Mouse (Mus musculus) CH12.LX (cell line): ENCODE measurements at regions not wholly inside any gene's neighbourhood (a gene's known extent, or its start where the extent isn't known, plus 50 kb on each side); places are given as distances from the start of the nearest gene placed in this dataset.

Source experiments
- DNase-seq: peaks from one replicate; pipeline ENCODE4 v3.0.0-alpha.2; 2013; ENCODE audit errors: extremely low read depth
- H3K27ac ChIP-seq: 2 replicates; pipeline ENCODE4 v1.5.1; 2012; ENCODE audit warnings: low read depth, mild to moderate bottlenecking, control low read depth, moderate library complexity; ENCODE audit not compliant: insufficient read depth
- H3K27me3 ChIP-seq: replicated peaks from 2 replicates; pipeline ENCODE3; 2012; ENCODE audit warnings: inconsistent platforms
- H3K36me3 ChIP-seq, 2 experiments: replicated peaks in 1 of 2; 2 replicates each; pipeline versions ENCODE3 to v1.6.1; 2012; ENCODE audit warnings: inconsistent platforms in 1 of 2, low read length in 1 of 2, mild to moderate bottlenecking in 1 of 2, mixed read lengths in 1 of 2, moderate library complexity in 1 of 2; ENCODE audit not compliant: control insufficient read depth in 1 of 2, insufficient read depth in 1 of 2
- H3K4me1 ChIP-seq, 2 experiments: 2 replicates each; pipeline ENCODE4 v1.6.1; 2012; ENCODE audit warnings: inconsistent platforms in 1 of 2, moderate library complexity in 1 of 2; ENCODE audit not compliant: insufficient read depth in 2 of 2, control insufficient read depth in 1 of 2
- H3K4me2 ChIP-seq: 2 replicates; pipeline ENCODE4 v1.6.1; 2012; ENCODE audit warnings: low read depth, mild to moderate bottlenecking, control low read depth; ENCODE audit not compliant: poor library complexity, insufficient read depth, severe bottlenecking
- H3K4me3 ChIP-seq, 3 experiments: fragments of 150-350 bp in 1 of 3; sonication (generic) in 1 of 3; replicated peaks in 1 of 3; 2 replicates each; pipeline versions ENCODE3 to v1.5.1; 2011 to 2012; ENCODE audit warnings: low read depth in 2 of 3, low read length in 2 of 3, mild to moderate bottlenecking in 2 of 3, moderate library complexity in 2 of 3, control low read depth in 1 of 3, improper control_type of control experiment in 1 of 3, inconsistent platforms in 1 of 3, mixed read lengths in 1 of 3; ENCODE audit not compliant: poor library complexity in 1 of 3
- H3K79me2 ChIP-seq: replicated peaks from 2 replicates; pipeline ENCODE4 v1.6.1; 2012; ENCODE audit warnings: mild to moderate bottlenecking, moderate library complexity; ENCODE audit not compliant: control insufficient read depth, poor library complexity, insufficient read depth, severe bottlenecking; ENCODE audit errors: extremely low read depth
- H3K9ac ChIP-seq: 2 replicates; pipeline ENCODE4 v1.6.1; 2012; ENCODE audit warnings: low read depth, mild to moderate bottlenecking, control low read depth, moderate library complexity; ENCODE audit not compliant: insufficient read depth
- H3K9me3 ChIP-seq: replicated peaks from 2 replicates; pipeline ENCODE3; 2012; ENCODE audit warnings: low read length, inconsistent platforms, mixed read lengths
- CHD2 ChIP-seq: IDR thresholded peaks from 2 replicates; pipeline ENCODE4 v1.6.1; 2011; ENCODE audit warnings: low read length, improper control_type of control experiment
- CTCF ChIP-seq, 2 experiments: IDR thresholded peaks in 1 of 2; conservative IDR thresholded peaks in 1 of 2; 2 replicates each; pipeline ENCODE4 v1.5.1; 2011 to 2012; ENCODE audit warnings: low read depth in 2 of 2, low read length in 2 of 2, improper control_type of control experiment in 1 of 2, inconsistent platforms in 1 of 2, mild to moderate bottlenecking in 1 of 2, moderate library complexity in 1 of 2
- ELF1 ChIP-seq: IDR thresholded peaks from 2 replicates; pipeline ENCODE4 v1.6.1; 2014; ENCODE audit warnings: low read depth, mild to moderate bottlenecking, inconsistent platforms, low read length, improper control_type of control experiment
- EP300 ChIP-seq: IDR thresholded peaks from 2 replicates; pipeline ENCODE4 v1.6.1; 2011; ENCODE audit warnings: low read length, improper control_type of control experiment
- ETS1 ChIP-seq: conservative IDR thresholded peaks from 2 replicates; pipeline ENCODE4 v1.6.1; 2012; ENCODE audit warnings: low read depth, mild to moderate bottlenecking, inconsistent platforms, low read length, improper control_type of control experiment, moderate library complexity
- HCFC1 ChIP-seq: IDR thresholded peaks from 2 replicates; pipeline ENCODE4 v1.6.1; 2012; ENCODE audit warnings: low read depth, mild to moderate bottlenecking, inconsistent platforms, low read length, improper control_type of control experiment
- IRF4 ChIP-seq: IDR thresholded peaks from 2 replicates; pipeline ENCODE4 v1.6.1; 2014; ENCODE audit warnings: low read depth, mild to moderate bottlenecking, inconsistent platforms, low read length, improper control_type of control experiment
- KAT2A ChIP-seq: IDR thresholded peaks from 2 replicates; pipeline ENCODE4 v1.6.1; 2012; ENCODE audit warnings: low read length, improper control_type of control experiment, inconsistent platforms; ENCODE audit not compliant: insufficient replicate concordance
- MAFK ChIP-seq: IDR thresholded peaks from 2 replicates; pipeline ENCODE4 v1.6.1; 2011; ENCODE audit warnings: low read length, improper control_type of control experiment; ENCODE audit not compliant: insufficient replicate concordance
- MAX ChIP-seq: IDR thresholded peaks from 2 replicates; pipeline ENCODE4 v1.6.1; 2011; ENCODE audit warnings: low read length, improper control_type of control experiment
- MYC ChIP-seq: IDR thresholded peaks from 2 replicates; pipeline ENCODE4 v1.6.1; 2011; ENCODE audit warnings: low read depth, mild to moderate bottlenecking, improper control_type of control experiment, low read length
- NELFE ChIP-seq: IDR thresholded peaks from 2 replicates; pipeline ENCODE4 v1.6.1; 2011; ENCODE audit warnings: low read depth, low read length, improper control_type of control experiment
- NRF1 ChIP-seq: IDR thresholded peaks from 2 replicates; pipeline ENCODE4 v1.6.1; 2014; ENCODE audit warnings: low read depth, mild to moderate bottlenecking, inconsistent platforms, low read length, improper control_type of control experiment, moderate library complexity
- PAX5 ChIP-seq: IDR thresholded peaks from 2 replicates; pipeline ENCODE4 v1.6.1; 2012; ENCODE audit warnings: low read length, inconsistent platforms, mixed read lengths
- SMC3 ChIP-seq: IDR thresholded peaks from 2 replicates; pipeline ENCODE4 v1.6.1; 2011; ENCODE audit warnings: low read depth, low read length, improper control_type of control experiment
- TCF12 ChIP-seq: IDR thresholded peaks from 2 replicates; pipeline ENCODE4 v1.6.1; 2014; ENCODE audit warnings: low read depth, mild to moderate bottlenecking, inconsistent platforms, low read length, improper control_type of control experiment
- USF1 ChIP-seq: IDR thresholded peaks from 2 replicates; pipeline ENCODE4 v1.6.1; 2014; ENCODE audit warnings: low read depth, mild to moderate bottlenecking, inconsistent platforms, low read length, improper control_type of control experiment
- ZMIZ1 ChIP-seq: IDR thresholded peaks from 2 replicates; pipeline ENCODE4 v1.6.1; 2012; ENCODE audit warnings: low read depth, mild to moderate bottlenecking, inconsistent platforms, low read length, improper control_type of control experiment
- ZNF384 ChIP-seq: IDR thresholded peaks from 2 replicates; pipeline ENCODE4 v1.6.1; 2012; ENCODE audit warnings: low read depth, low read length, improper control_type of control experiment, inconsistent platforms
- dilution Hi-C: fragments of 300-500 bp; cut with MboI; formaldehyde crosslinking; loops from 2 replicates; pipeline ENCODE4 v1.14.3; 2020; ENCODE audit warnings: low sequenced_read_pairs; ENCODE audit not compliant: extremely low pct_unique_long_range_greater_than_20kb, extremely low pct_ligation_motif_present
- in situ Hi-C: fragments of 300-500 bp; cut with MboI; formaldehyde crosslinking; loops from 3 replicates; pipeline ENCODE4 v1.14.3; 2019; ENCODE audit warnings: low sequenced_read_pairs, low pct_ligation_motif_present, low pct_unique_long_range_greater_than_20kb, mixed read lengths

DNA sequence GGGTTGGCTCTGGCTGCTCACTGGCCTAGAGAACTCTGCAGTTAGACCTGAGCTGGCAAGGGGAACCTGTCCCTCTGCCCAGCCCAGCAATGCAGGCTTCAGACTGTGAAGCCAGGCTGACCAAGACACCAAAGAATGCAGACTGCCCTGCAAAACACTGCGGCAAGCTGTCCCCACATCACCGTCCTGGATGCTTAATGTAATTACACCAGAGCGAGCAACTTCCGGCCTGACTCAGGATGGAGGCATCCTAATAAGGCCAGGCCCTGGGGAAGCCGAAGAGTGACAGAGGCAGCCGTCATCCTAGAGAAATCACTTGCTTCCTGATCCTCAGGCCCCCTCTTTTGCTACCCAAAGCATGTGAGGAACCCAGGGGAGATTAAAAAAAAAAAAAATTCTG, 230.7 kb downstream of the Bcor start:
- Histone ChIP-seq H3K79me2 (no peaks in the 10 kb centered on the region), H3K4me3 (no peak overlapping the region), H3K9me3 (no peaks in the 10 kb centered on the region), H3K27me3 (no peaks in the 10 kb centered on the region), H3K27ac (no peak overlapping the region), H3K4me1 (no peaks in the 10 kb centered on the region), H3K36me3 (no peaks in the 10 kb centered on the region), H3K9ac (no peak overlapping the region), H3K4me2 (no peak overlapping the region)
- in situ Hi-C loops, result no loop called here
- TF ChIP-seq MAX, result no peak
- TF ChIP-seq HCFC1, result no peak
- no peak for TF ChIP-seq TCF12
- no peak for TF ChIP-seq CTCF (conservative IDR thresholded peaks at IDR 0.05 in 1 of 2, IDR thresholded peaks at IDR 0.05 in 1 of 2; ENCODE audit: low read depth in 2 of 2, low read length in 2 of 2)
- TF ChIP-seq NRF1, result no peak
- TF ChIP-seq ZMIZ1, result no peak
- no peak for TF ChIP-seq EP300
- no peak for TF ChIP-seq PAX5
- TF ChIP-seq USF1, result no peak
- no peak for TF ChIP-seq KAT2A
- no peak for TF ChIP-seq IRF4
- no peak for TF ChIP-seq ETS1
- no peak for TF ChIP-seq NELFE
- no peak for TF ChIP-seq ZNF384
- TF ChIP-seq CHD2, result no peak
- dilution Hi-C loops, result no loop called here
- DNase-seq, result no peak

DNA sequence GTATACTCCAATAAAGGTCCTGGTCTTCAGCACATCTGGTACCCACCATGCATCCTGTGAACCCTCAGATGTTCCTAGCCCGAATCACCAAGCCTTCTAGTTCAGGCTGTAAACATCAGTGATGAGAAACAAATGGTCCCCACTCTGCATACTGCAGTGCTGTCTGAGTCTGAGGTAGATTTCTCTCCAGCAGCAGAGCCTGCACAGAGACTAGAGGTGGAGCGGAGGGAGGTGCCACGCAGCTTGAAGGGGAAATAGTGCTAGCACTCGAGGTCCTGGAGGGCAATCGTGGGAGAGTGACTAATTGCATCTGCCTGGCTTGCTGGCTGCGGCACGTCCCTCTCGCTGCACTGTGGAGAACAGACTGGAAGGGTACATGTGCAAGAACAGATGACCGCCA, 228.7 kb downstream of the Bcor start:
- H3K4me1 ChIP-seq, result peaks cover 0 to 8% of the 10 kb centered on the region in 2 experiments; a peak in 2 of 4 replicates
- no peak overlapping the region for H3K27ac ChIP-seq
- H3K36me3 ChIP-seq, result no peaks in the 10 kb centered on the region
- in situ Hi-C loops (no loop called here), dilution Hi-C loops (no loop called here)
- TF ChIP-seq IRF4, result no peak
- no peaks in the 10 kb centered on the region for H3K79me2 ChIP-seq
- H3K4me2 ChIP-seq, result no peak overlapping the region
- no peak overlapping the region for H3K9ac ChIP-seq
- H3K9me3 ChIP-seq, result no peaks in the 10 kb centered on the region
- no peaks in the 10 kb centered on the region for H3K27me3 ChIP-seq
- DNase-seq, result no peak
- no peak overlapping the region for H3K4me3 ChIP-seq

DNA sequence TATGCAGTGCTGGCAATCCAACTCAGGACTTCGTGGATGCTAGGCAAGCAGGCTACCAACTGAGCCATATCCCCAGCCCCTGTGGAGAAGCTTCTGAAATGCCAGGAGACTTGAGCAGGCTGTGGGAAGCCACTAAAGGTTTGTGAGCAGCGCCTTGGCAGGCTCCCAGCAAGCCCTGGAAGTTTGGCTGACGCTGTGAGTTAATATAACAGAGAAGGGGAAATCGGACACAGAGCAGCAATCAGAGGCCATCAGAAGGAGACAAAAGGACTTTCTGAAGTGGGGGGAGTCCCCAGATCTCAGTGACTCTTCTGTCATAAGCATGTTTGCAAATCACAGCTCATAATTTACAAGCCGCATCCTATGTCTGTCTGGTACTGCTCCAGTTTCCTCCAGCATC, 224.8 kb downstream of the Bcor start:
- in situ Hi-C loops, result no loop called here
- peaks cover 0 to 8% of the 10 kb centered on the region in 2 experiments; a peak in 2 of 4 replicates for H3K4me1 ChIP-seq

More for the DNA sequence above, 224.8 kb downstream of the Bcor start:
- H3K36me3 ChIP-seq, result no peaks in the 10 kb centered on the region
- H3K4me2 ChIP-seq, result no peak overlapping the region
- no peak for DNase-seq
- H3K27me3 ChIP-seq, result no peaks in the 10 kb centered on the region
- TF ChIP-seq EP300 (no peak), KAT2A (no peak), NELFE (no peak), ELF1 (no peak), SMC3 (no peak), CTCF (conservative IDR thresholded peaks at IDR 0.05 in 1 of 2, IDR thresholded peaks at IDR 0.05 in 1 of 2; ENCODE audit: low read depth in 2 of 2, low read length in 2 of 2) (no peak), TCF12 (no peak), MYC (no peak), MAFK (no peak)
- H3K79me2 ChIP-seq, result no peaks in the 10 kb centered on the region
- H3K9ac ChIP-seq, result no peak overlapping the region
- no peaks in the 10 kb centered on the region for H3K9me3 ChIP-seq
- H3K4me3 ChIP-seq, result no peak overlapping the region
- no peak overlapping the region for H3K27ac ChIP-seq
- dilution Hi-C loops, result no loop called here
